Comparison of ENCODE assay signal across 9 mouse cellular contexts in the genomic region with DNA sequence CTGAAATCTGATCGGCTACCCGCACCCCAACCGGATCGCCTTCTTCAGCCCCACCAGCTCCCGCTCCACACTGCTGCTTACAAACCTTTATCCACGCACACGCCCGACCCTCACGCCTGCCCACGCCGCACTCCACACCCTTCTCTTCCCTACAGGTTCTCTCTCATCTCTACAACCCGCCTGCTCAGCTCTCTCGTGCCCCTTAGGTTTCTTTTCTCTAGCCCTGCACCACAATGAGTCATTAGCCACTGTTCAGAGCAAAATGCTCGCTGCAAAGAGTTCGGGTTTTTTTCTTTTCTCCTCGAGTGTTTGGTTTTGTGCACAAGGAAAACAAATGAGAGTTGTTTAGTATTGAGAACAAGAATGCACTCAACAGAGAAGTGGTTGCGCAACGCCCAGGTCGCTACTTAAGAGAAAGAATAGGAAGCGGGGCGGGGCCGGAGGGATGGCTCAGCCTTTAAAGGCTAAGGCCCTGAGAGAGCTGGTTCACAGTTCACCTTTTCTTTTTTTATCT. TPM values are rescaled to one million over a fixed set of nuclear protein-coding genes. Genes with fewer than 3 reads are reported as not detected.
DNase-seq lines count a peak whose midpoint lies in the region; ATAC-seq and TF ChIP-seq lines count a peak whose summit lies in the region.
"Had no signal": no experiment of that assay in that cellular context is flagged by ENCODE, and none has a peak within 500 bp of the region (broad histone marks: within the 10 kb centered on the region; RNA-seq: fewer than 3 reads in every experiment).

No protein-coding gene starts in this region.

- peaks cover 4% of the 10 kb centered on the region; the same call in 1 of the 2 replicates for H3K4me1 ChIP-seq in cortical plate, adult 2 months (ENCODE audit: control insufficient read depth, insufficient read depth, low read length)
- H3K4me1 ChIP-seq in kidney, adult 2 months (ENCODE audit: control insufficient read depth, insufficient read depth, low read length): no peaks in the 10 kb centered on the region; the same call in 1 of the 2 replicates
- peaks cover 25% of the 10 kb centered on the region for H3K4me1 ChIP-seq in lung, embryonic 15.5 days
- H3K4me1 ChIP-seq in olfactory bulb, adult 2 months (ENCODE audit: control insufficient read depth, insufficient read depth, low read length): peaks cover 8% of the 10 kb centered on the region

- no peaks in the 10 kb centered on the region for H3K9me3 ChIP-seq in lung, embryonic 15.5 days

- no peak for TF ChIP-seq CTCF in cortical plate, adult 2 months (IDR thresholded peaks at IDR 0.05; ENCODE audit: extremely low read depth, insufficient read depth, low read length)
- TF ChIP-seq CTCF in kidney, adult 2 months (conservative IDR thresholded peaks at IDR 0.05; ENCODE audit: insufficient read depth, insufficient read length, low read depth, low read length): no peak
- no peak for TF ChIP-seq CTCF in olfactory bulb, adult 2 months (IDR thresholded peaks at IDR 0.05; ENCODE audit: insufficient read depth, low read depth, low read length)

- DNase-seq in urinary bladder, adult 18-20 months (ENCODE audit: low spot score in 2 of 2): peak; percentile 55 to 76
- DNase-seq in urinary bladder, postnatal 10 days (ENCODE audit: low spot score): no peak
- peak; percentile 81 for DNase-seq in heart, adult 8-10 months (ENCODE audit: low spot score)
- peak; percentile 86 for DNase-seq in kidney, adult 2 months
- DNase-seq in urinary bladder, adult 2 months (ENCODE audit: low spot score): peak; percentile 47

- no peaks in the 10 kb centered on the region for H3K27me3 ChIP-seq in kidney, adult 2 months (replicated peaks; ENCODE audit: control insufficient read depth, insufficient read depth, low read length)
- no peaks in the 10 kb centered on the region for H3K27me3 ChIP-seq in lung, embryonic 15.5 days

- no peak for TF ChIP-seq POLR2A in cortical plate, adult 2 months (IDR thresholded peaks at IDR 0.05; ENCODE audit: extremely low read depth, insufficient read depth, low read length)
- no peak for TF ChIP-seq POLR2A in kidney, adult 2 months (IDR thresholded peaks at IDR 0.05; ENCODE audit: low read depth, low read length)
- no peak for TF ChIP-seq POLR2A in olfactory bulb, adult 2 months (IDR thresholded peaks at IDR 0.05; ENCODE audit: insufficient read depth, low read depth, low read length)

- H3K4me3 ChIP-seq in cortical plate, adult 2 months (ENCODE audit: insufficient read depth, low read length): peak overlapping the region; percentile 84
- H3K4me3 ChIP-seq in kidney, adult 2 months (ENCODE audit: insufficient read depth, low read depth, low read length): peak overlapping the region; percentile 80
- H3K4me3 ChIP-seq in lung, embryonic 15.5 days: peak overlapping the region; percentile 78
- H3K4me3 ChIP-seq in olfactory bulb, adult 2 months (ENCODE audit: insufficient read depth, low read depth, low read length): peak overlapping the region; percentile 85

- H3K36me3 ChIP-seq in kidney, adult 2 months (ENCODE audit: control insufficient read depth, insufficient read depth, low read length): no peaks in the 10 kb centered on the region
- no peaks in the 10 kb centered on the region for H3K36me3 ChIP-seq in lung, embryonic 15.5 days

- under 1% methylated on average over 22 of the region's 22 CpGs for WGBS in kidney, adult 2 months
- under 1% methylated on average over 22 of the region's 22 CpGs for WGBS in lung, embryonic 15.5 days
- WGBS in olfactory bulb, adult 2 months: under 1% methylated on average over 22 of the region's 22 CpGs

- H3K27ac ChIP-seq in cortical plate, adult 2 months (ENCODE audit: insufficient read depth, low read length): peak overlapping the region; percentile 57
- peak overlapping the region; percentile 64 for H3K27ac ChIP-seq in kidney, adult 2 months (ENCODE audit: insufficient read depth, low read depth, low read length)
- peak overlapping the region; percentile 99 for H3K27ac ChIP-seq in lung, embryonic 15.5 days
- peak overlapping the region; percentile 85 for H3K27ac ChIP-seq in olfactory bulb, adult 2 months (ENCODE audit: insufficient read depth, low read depth, low read length)

- peak overlapping the region; percentile 81 for H3K4me2 ChIP-seq in lung, embryonic 15.5 days

- peak; percentile 23 for ATAC-seq in lung, embryonic 15.5 days (ENCODE audit: borderline replicate concordance, extremely low read depth, low FRiP score, low TSS enrichment)

- H3K9ac ChIP-seq in lung, embryonic 15.5 days: peak overlapping the region; percentile 77

RNA-seq across cellular contexts. Expression of gene Klrb1b, which starts 17.4 kb away (rescaled TPM):
- not detected in 2 replicates for polyA plus RNA-seq in cortical plate, adult 2 months (2012; rRNA removed)
- not detected for total RNA-seq in heart, adult 8-10 months (2022)
- polyA plus RNA-seq in kidney, adult 2 months (2012; rRNA removed): 0.03 and 0.11 TPM in 2 replicates
- 0.16 and 0.18 TPM in 2 replicates for polyA plus RNA-seq in lung, embryonic 15.5 days (2015; fragmentation: Nextera tagmentation; extraction: Ambion mirVana)
- not detected in 2 replicates for polyA plus RNA-seq in olfactory bulb, adult 2 months (2012; ENCODE audit: insufficient read depth, insufficient read length, low replicate concordance, missing spikeins)
- 0.92 and 0.93 TPM in 2 replicates for polyA plus RNA-seq in urinary bladder, adult 2 months (2012; rRNA removed)
- total RNA-seq: layer of hippocampus, postnatal 10 days had no signal

RNA-seq across cellular contexts. Expression of gene Gm44511, which starts 17.4 kb away (rescaled TPM):
- polyA plus RNA-seq in cortical plate, adult 2 months (2012; rRNA removed): not detected in 2 replicates
- not detected for total RNA-seq in heart, adult 8-10 months (2022)
- 0.23 TPM in 1 of 2 replicates, not detected in the other for polyA plus RNA-seq in kidney, adult 2 months (2012; rRNA removed)
- polyA plus RNA-seq in lung, embryonic 15.5 days (2015; fragmentation: Nextera tagmentation; extraction: Ambion mirVana): not detected in 2 replicates
- not detected in 2 replicates for polyA plus RNA-seq in olfactory bulb, adult 2 months (2012; ENCODE audit: insufficient read depth, insufficient read length, low replicate concordance, missing spikeins)
- 0.23 and 0.43 TPM in 2 replicates for polyA plus RNA-seq in urinary bladder, adult 2 months (2012; rRNA removed)
- total RNA-seq: layer of hippocampus, postnatal 10 days had no signal

RNA-seq across cellular contexts. Expression of gene Clec2i, which starts 43.9 kb away (rescaled TPM):
- 0.08 TPM in 1 of 2 replicates, not detected in the other for polyA plus RNA-seq in cortical plate, adult 2 months (2012; rRNA removed)
- under 1 TPM in 1 of 4 experiments, not detected in 3; 0.27 TPM for total RNA-seq in heart, adult 8-10 months (2022)
- 0.10 and 0.50 TPM in 2 replicates for polyA plus RNA-seq in kidney, adult 2 months (2012; rRNA removed)
- polyA plus RNA-seq in lung, embryonic 15.5 days (2015; fragmentation: Nextera tagmentation; extraction: Ambion mirVana): 0.24 and 0.32 TPM in 2 replicates
- polyA plus RNA-seq in olfactory bulb, adult 2 months (2012; ENCODE audit: insufficient read depth, insufficient read length, low replicate concordance, missing spikeins): not detected in 2 replicates
- polyA plus RNA-seq in urinary bladder, adult 2 months (2012; rRNA removed): 0.86 and 1.0 TPM in 2 replicates
- total RNA-seq: layer of hippocampus, postnatal 10 days had no signal

RNA-seq across cellular contexts. Expression of gene BC035044, which starts 47.4 kb away (rescaled TPM):
- polyA plus RNA-seq in cortical plate, adult 2 months (2012; rRNA removed): 2.0 and 2.2 TPM in 2 replicates
- under 1 TPM; 0.22 to 0.38 (median 0.25) TPM for total RNA-seq in heart, adult 8-10 months (2022)
- 0.45 and 1.6 TPM in 2 replicates for polyA plus RNA-seq in kidney, adult 2 months (2012; rRNA removed)
- polyA plus RNA-seq in lung, embryonic 15.5 days (2015; fragmentation: Nextera tagmentation; extraction: Ambion mirVana): 0.83 and 1.4 TPM in 2 replicates
- polyA plus RNA-seq in olfactory bulb, adult 2 months (2012; ENCODE audit: insufficient read depth, insufficient read length, low replicate concordance, missing spikeins): not detected in 2 replicates
- polyA plus RNA-seq in urinary bladder, adult 2 months (2012; rRNA removed): 3.2 and 3.4 TPM in 2 replicates

RNA-seq across cellular contexts. Expression of gene Klrb1c, which starts 54.5 kb away (rescaled TPM):
- 0.04 and 0.19 TPM in 2 replicates for polyA plus RNA-seq in cortical plate, adult 2 months (2012; rRNA removed)
- total RNA-seq in heart, adult 8-10 months (2022): under 1 TPM in 3 of 4 experiments, not detected in 1; 0.14 to 0.32 (median 0.31) TPM
- polyA plus RNA-seq in kidney, adult 2 months (2012; rRNA removed): 0.15 and 0.31 TPM in 2 replicates
- polyA plus RNA-seq in lung, embryonic 15.5 days (2015; fragmentation: Nextera tagmentation; extraction: Ambion mirVana): 0.15 and 0.16 TPM in 2 replicates
- not detected in 2 replicates for polyA plus RNA-seq in olfactory bulb, adult 2 months (2012; ENCODE audit: insufficient read depth, insufficient read length, low replicate concordance, missing spikeins)
- 1.1 TPM in 2 replicates for polyA plus RNA-seq in urinary bladder, adult 2 months (2012; rRNA removed)
